Mouse (Mus musculus) right cerebral cortex, adult 2 months (tissue): ENCODE results near the gene Gm10130.
"Not testable (repeated sequence)": the region's sequence is repeated elsewhere in the genome, so short reads cannot be mapped to it uniquely, and the experiment has no call there.

Source experiments
- DNase-seq, 2 experiments: peaks; one replicate each; pipeline ENCODE4 v3.0.0; 2021 to 2022; ENCODE audit warnings: low spot score in 2 of 2

Gene Gm10130

DNA sequence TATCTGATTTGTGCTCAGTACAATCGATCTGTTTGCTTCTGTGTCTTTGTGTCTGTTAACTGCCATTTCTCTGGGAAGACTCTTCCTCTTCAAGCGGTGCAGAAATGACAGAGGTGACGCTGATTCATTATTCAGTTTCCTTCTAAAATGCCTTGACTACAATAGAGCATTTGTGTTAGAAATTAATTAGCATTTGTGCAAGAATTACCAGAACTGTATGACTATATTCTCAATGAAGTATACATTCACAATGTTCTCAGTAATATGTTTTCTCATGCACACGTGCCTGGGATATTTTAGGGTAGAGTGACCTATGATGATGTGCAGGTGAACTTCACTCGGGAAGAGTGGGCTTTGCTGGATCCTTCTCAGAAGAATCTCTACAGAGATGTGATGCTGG is at the start of gene Gm10130:
Gene Gm10130, plus strand, starts transcription at position 301 of the 400 bp plus-strand sequence.
- no peak for DNase-seq

DNA sequence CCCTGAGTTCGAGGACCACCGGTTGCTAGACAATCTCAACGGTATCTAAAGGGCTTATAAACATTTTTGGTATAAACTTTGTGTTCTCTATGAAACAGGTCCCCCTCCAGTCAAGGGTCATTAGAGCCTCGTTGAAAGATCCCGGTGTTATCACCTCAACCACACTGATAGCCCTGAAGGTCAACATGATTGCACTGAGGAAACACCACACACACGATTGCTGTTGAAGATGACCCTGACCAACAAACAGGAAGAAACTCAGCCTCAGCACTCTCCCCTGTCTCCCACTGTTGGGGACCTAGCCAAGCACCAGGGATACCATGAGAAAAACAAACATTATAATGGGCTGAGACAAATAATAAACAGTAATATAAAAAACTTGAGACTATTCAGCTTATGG is 29.8 kb upstream of the Gm10130 start:
- no peak for DNase-seq

DNA sequence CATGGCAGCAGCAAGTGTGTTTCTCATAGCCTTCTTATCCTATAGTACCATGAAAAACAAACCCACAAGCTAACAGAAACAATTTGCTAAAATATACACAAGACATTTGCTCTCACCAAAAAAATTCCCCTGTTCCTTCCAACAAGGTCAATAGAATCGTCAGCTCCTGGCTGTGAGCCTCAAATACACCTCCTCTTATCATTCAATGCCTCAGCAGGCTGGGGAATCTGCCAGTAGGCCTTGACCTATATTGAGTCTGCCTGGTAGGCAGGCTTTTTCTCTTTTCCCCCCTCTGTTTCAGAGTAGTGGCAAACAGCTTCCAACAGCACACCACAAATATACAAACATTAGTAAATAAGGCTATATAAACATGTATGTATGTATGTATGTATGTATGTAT is 24.4 kb upstream of the Gm10130 start:
- no peak for DNase-seq

DNA sequence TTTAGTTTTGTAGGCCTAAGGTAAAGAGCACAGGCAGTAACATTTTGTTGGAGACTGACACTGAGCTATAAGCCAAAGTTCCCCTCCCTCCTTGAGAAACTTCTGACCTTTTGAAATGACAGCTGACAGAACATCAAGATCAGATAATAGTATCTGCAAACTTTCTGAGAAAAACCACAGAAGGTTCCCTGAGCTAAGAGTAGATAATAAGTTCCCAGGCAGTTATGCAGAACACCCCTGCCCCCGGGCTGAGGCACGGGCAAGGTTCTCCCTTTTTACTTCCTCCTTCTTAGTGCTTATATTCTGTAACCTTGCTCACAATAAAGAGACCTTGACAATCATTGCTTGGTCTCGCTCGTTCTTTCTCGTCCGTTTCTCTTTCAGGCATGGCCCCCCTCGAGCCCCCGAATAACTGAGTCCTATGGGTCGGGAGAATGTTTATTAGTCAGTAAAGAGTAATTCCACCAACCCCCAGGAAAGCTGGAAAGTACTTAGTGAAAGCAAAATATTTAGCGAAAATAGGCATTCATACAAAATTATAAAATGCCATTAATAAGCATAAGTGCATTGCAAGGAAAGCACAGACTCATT is 16.2 kb upstream of the Gm10130 start:
- no peak for DNase-seq

DNA sequence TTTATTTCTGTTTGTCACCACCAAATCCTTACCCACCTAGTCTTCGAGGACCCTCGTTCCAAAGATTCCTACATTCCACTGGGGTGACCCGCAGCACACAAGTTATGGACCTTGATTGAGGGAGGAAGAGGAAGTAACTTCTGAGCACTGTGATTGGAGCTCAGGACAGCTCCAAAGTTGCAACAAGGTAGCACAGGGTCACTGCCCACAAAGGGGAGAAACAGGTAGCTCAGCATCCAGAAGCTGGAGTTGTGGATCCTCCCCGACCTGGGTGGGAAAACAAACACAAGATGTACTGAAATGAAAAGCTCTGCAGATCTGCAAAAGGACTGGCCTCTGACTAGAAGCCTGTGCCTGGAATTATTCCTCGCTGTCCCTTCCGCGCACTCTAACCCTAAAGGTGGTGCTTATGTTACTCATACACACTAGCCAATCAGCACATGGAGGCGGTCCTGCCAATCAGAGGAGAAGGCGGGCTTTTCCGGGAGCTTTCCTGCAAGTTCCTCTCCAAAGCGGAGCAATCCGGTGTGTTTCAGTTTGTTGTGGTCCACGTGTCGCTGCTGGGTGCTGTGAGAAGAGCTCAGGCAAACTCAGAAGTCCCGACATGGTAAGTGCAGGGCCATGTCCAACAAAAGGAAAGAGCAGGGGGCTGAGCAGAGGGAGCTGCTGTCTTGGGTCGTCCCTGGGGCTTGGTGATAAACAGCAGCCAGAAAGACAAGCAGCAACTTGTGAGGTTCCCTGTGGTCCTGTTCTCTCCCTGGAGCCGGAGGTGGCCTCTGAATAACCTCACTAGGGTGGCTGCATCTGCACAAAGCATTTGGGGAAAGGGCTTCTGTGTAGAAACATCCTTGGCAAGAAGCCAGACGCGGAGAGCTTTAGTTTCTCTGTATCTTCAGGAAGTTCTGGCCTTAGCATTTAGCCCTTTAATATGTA is 12.3 kb upstream of the Gm10130 start:
- peak; percentile 92 to 94 for DNase-seq

DNA sequence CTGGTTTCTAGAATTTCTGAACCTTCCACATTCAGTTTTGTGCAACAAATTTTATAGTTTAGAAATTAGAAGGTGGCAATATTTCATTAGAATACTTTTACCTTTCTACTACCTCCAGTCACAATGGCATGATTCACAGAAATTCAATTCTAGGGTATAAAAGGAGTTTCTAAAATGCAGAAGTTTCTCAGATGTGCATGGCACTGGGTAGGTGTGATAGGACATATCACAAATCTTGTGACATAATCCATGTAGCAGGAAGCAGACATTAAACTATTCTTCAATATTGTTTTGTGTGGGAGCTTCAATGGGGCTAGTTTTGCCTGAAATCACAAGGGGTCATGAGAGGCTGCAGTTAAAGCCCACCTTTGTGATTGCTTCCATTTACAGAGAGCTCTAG is 7.4 kb upstream of the Gm10130 start:
- no peak for DNase-seq

DNA sequence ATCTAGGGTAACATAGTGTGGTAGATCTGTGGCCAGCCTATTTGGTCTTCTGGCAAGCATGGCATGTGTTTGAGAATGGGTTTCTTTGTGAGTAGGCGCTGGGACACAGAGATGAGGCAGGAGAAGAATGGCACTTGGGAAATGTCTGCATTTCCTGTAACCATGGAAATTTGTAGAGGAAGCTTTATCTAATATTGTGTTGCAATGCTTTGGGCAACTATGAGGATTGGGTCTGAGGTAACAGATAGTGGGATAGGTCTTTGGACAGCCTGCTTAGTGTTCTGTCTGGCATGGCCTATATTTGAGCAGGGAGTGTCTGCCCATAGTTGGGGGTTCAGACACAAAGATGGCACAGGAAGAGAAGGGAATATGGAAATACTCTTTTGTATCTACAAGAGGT is 4.5 kb upstream of the Gm10130 start:
- DNase-seq = no peak

DNA sequence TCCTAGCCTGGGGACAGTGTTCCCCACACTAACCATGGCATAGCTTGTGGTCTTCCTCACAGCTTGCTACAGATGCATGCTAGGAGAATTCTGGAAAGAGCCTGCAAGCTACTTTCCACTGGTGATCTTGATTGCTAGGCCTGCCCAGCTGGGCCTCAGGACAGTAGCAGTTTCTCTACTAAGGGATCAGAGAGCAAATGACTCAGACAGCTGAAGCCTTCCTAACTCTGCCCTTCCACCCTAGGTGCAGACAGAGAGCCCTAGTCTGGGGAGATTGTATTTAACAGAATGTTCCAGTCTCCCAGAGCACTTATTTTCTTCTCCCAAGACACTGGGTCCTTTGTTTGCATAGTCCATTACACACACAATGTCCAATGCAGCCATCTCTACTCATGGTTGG is 33.6 kb downstream of the Gm10130 start:
- DNase-seq = not testable (repeated sequence)

DNA sequence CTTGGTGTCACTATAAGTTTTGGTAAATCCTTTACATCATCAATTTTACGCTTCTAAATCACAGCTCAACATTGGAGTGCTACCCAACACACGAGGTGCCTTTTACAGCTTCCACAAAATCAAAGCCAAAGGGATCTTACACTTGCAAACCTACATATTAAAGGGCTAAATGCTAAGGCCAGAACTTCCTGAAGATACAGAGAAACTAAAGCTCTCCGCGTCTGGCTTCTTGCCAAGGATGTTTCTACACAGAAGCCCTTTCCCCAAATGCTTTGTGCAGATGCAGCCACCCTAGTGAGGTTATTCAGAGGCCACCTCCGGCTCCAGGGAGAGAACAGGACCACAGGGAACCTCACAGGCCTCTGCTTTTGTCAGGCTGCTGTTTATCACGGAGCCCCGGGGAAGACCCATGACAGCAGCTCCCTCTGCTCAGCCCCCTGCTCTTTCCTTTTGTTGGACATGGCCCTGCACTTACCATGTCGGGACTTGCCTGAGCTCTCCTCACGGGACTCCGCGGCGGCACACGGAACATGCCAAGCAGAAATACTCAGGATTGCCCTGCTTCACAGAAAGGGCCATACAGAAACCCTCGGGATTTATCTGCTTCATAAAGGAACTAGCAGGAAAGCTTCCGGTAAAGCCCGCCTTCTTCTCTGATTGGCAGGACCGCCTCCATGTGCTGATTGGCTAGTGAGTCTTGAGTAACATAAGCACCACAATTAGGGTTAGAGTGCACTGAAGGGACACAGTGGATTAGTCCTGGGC is 38.8 kb downstream of the Gm10130 start, which contains the start of gene 3300002I08Rik:
Gene 3300002I08Rik, minus strand, starts transcription at position 653 of the 765 bp plus-strand sequence.
- peak; percentile 92 to 95 for DNase-seq

DNA sequence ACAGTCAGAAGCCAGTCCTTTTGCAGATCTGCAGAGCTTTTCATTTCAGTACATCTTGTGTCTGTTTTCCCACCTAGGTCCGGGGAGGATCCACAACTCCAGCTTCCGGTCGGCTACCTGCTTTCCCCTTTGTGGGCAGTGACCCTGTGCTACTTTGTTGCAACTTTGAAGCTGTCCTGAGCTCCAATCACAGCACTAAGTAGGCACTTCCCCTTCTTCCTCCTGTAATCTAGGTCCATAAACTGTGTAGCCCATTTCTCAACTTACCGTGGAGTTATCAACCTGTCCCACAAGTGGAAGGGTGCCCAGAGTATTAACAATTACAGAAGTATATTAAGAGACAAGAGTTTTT is 39.4 kb downstream of the Gm10130 start:
- DNase-seq = no peak

DNA sequence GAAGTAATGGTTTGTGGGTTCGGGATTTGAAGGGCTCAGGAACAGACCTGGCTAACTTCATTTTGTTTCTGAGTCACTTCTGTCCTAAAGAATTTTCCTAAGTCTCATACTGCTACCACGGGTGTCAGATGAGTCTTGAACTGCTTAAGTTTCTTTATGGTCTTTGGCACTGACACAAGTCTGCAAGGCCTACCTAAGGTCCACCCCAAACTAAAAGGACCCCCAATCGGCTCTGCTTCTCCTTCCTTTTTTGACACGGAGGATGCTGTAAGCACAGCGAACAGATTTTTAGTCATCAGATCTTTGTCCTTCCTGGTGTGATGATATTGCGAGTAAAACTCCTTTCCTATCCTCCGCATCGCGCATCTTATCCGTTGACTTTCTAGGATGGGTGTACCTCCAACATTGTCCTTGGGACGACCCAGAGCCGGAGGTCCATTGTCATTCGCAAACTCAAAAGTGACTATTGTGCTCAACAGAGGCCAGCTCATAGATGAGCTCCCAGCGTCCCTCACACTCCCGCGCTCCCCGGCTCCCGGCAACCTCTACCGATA is 62.1 kb downstream of the Gm10130 start:
- not testable (repeated sequence) for DNase-seq

DNA sequence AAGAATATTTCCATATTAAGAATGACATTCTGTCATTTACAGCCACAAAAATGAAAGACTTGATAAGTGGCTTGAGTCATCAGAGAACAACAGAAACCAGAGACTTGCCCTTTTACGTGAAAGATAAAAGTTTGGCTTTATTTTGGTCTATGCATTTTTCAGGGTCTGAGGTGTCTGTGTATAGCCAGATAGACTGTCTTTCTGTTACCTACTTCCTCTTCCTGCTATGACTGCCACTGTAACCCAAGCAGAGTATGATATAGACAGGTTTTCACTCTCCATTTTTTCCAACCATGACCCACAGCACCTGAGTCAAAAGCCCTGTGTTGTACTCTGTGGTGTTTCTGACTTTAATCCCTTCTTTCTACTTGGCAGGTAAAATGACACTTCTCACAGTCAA is 66.7 kb downstream of the Gm10130 start:
- no peak for DNase-seq

DNA sequence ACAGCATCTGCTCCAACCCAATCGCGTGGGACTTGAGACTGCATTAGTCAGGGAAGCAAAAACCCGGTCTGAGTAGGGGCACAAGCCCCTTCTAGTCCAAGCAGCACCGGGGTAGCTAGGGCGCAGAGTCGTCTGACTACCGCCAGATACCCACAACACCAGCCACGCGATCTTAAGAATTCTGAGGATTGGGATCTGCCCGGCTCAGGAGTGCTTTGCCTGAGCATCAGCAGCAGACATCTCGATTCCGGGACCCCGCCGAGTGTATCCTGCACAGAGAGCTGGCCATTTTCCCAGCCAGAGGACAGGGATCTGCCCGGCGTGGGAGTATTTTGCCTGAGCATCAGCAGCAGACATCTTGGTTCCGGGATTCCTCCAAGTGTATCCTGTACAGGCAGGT is 88.6 kb downstream of the Gm10130 start:
- DNase-seq = not testable (repeated sequence)
